Mouse (Mus musculus) hindbrain, embryonic 16.5 days (tissue): ENCODE measurements around the gene Guk1. TPM values are rescaled to one million over a fixed set of nuclear protein-coding genes. Genes with fewer than 3 reads are reported as not detected.

Source experiments
- ATAC-seq: fragments of 200-750 bp; cut with Nextera tagmentation; 2 replicates; pipeline ENCODE4 v1.8.0; 2017; ENCODE audit warnings: moderate TSS enrichment, moderate library complexity
- H3K27ac ChIP-seq: fragments of 300-500 bp; sonication (generic); 2 replicates; pipeline ENCODE4 v1.5.1; 2014; ENCODE audit warnings: low read depth, mild to moderate bottlenecking, control low read depth, low read length, moderate library complexity
- H3K27me3 ChIP-seq: fragments of 300-500 bp; sonication (generic); replicated peaks from 2 replicates; pipeline ENCODE4 v1.6.1; 2014; ENCODE audit warnings: low read length; ENCODE audit not compliant: control insufficient read depth, insufficient read depth
- H3K36me3 ChIP-seq: fragments of 300-500 bp; sonication (generic); 2 replicates; pipeline ENCODE4 v1.6.1; 2014; ENCODE audit warnings: mild to moderate bottlenecking, low read length, moderate library complexity, mixed read lengths; ENCODE audit not compliant: control insufficient read depth, insufficient read depth
- H3K4me1 ChIP-seq: fragments of 300-500 bp; sonication (generic); 2 replicates; pipeline ENCODE4 v1.6.1; 2014; ENCODE audit warnings: low read depth, low read length; ENCODE audit not compliant: control insufficient read depth, insufficient read depth
- H3K4me2 ChIP-seq: fragments of 300-500 bp; sonication (generic); 2 replicates; pipeline ENCODE4 v1.6.1; 2014; ENCODE audit warnings: mild to moderate bottlenecking, low read length, control low read depth, moderate library complexity
- H3K4me3 ChIP-seq: fragments of 300-500 bp; sonication (generic); 2 replicates; pipeline ENCODE4 v1.5.1; 2014; ENCODE audit warnings: mild to moderate bottlenecking, low read length, control low read depth, moderate library complexity
- H3K9ac ChIP-seq: fragments of 300-500 bp; sonication (generic); 2 replicates; pipeline ENCODE4 v1.6.1; 2014; ENCODE audit warnings: low read depth, mild to moderate bottlenecking, control low read depth, low read length, moderate library complexity
- H3K9me3 ChIP-seq: fragments of 300-500 bp; sonication (generic); 2 replicates; pipeline ENCODE4 v1.6.1; 2014; ENCODE audit warnings: mild to moderate bottlenecking, low read length, moderate library complexity; ENCODE audit not compliant: control insufficient read depth
- WGBS: fragments of 180-500 bp; shearing (Covaris S2); extraction: QIAGEN DNeasy Blood & Tissue Kit; methylation state at CpG from one replicate; pipeline ENCODE4 v1.1.7; 2014; 5-methylcytosine and 5-hydroxymethylcytosine counted together
- polyA plus RNA-seq: library from polyadenylated mRNA; unstranded; fragments of >200 nt; fragmentation: Nextera tagmentation; extraction: Ambion mirVana; gene quantifications from 2 replicates; pipeline ENCODE4 v1.2.1, GENCODE M21; 2015

Gene Guk1
- polyA plus RNA-seq, 1 experiment from 2014 or later: 294 TPM

- H3K4me1 ChIP-seq: peaks cover 36% of the 10 kb centered on the region
- peak overlapping the region; percentile 78 for H3K4me2 ChIP-seq
- H3K36me3 ChIP-seq: no peaks in the 10 kb centered on the region
- ATAC-seq: no peak
- H3K27ac ChIP-seq: peak overlapping the region; percentile 91
- WGBS: 5% methylated on average over 21 of the region's 21 CpGs
- H3K9ac ChIP-seq: peak overlapping the region; percentile 90
- H3K9me3 ChIP-seq: no peaks in the 10 kb centered on the region
- peak overlapping the region; percentile 77 for H3K4me3 ChIP-seq
- no peaks in the 10 kb centered on the region for H3K27me3 ChIP-seq
Measured at GRCm38 (mm10) chr11:59226787-59227603, 35.0 kb upstream of the Guk1 start.

GRCm38 (mm10) chr11:59226251-59226650 is 34.2 kb upstream of the Guk1 start:
- H3K4me3 ChIP-seq: peak overlapping the region; percentile 77

GRCm38 (mm10) chr11:59225167-59225566 is 33.2 kb upstream of the Guk1 start:
- no peak for ATAC-seq
- no peak overlapping the region for H3K27ac ChIP-seq
- H3K9me3 ChIP-seq: no peaks in the 10 kb centered on the region
- H3K4me2 ChIP-seq: peak overlapping the region; percentile 13; the same call in 1 of the 2 replicates
- no peaks in the 10 kb centered on the region for H3K36me3 ChIP-seq
- H3K4me3 ChIP-seq: no peak overlapping the region
- peaks cover 37% of the 10 kb centered on the region for H3K4me1 ChIP-seq
- no peaks in the 10 kb centered on the region for H3K27me3 ChIP-seq
- H3K9ac ChIP-seq: no peak overlapping the region
- WGBS: 80% methylated on average over 2 of the region's 2 CpGs

More at GRCm38 (mm10) chr11:59226251-59226650, 34.2 kb upstream of the Guk1 start:
- H3K4me1 ChIP-seq: peaks cover 37% of the 10 kb centered on the region
- WGBS: 49% methylated on average over 3 of the region's 3 CpGs
- H3K9me3 ChIP-seq: no peaks in the 10 kb centered on the region
- no peaks in the 10 kb centered on the region for H3K36me3 ChIP-seq
- H3K9ac ChIP-seq: peak overlapping the region; percentile 90; the same call in 1 of the 2 replicates
- H3K27ac ChIP-seq: no peak overlapping the region; the same call in 1 of the 2 replicates
- no peak for ATAC-seq
- peak overlapping the region; percentile 78 for H3K4me2 ChIP-seq
- H3K27me3 ChIP-seq: no peaks in the 10 kb centered on the region

GRCm38 (mm10) chr11:59224470-59224869 is 32.5 kb upstream of the Guk1 start:
- Histone ChIP-seq H3K27ac (no peak overlapping the region), H3K36me3 (no peaks in the 10 kb centered on the region), H3K9me3 (no peaks in the 10 kb centered on the region), H3K9ac (no peak overlapping the region), H3K4me1 (peaks cover 37% of the 10 kb centered on the region), H3K4me3 (no peak overlapping the region), H3K27me3 (no peaks in the 10 kb centered on the region), H3K4me2 (no peak overlapping the region)
- 67% methylated on average over 2 of the region's 2 CpGs for WGBS
- ATAC-seq: no peak

GRCm38 (mm10) chr11:59224025-59224424 is 32.0 kb upstream of the Guk1 start:
- H3K4me1 ChIP-seq: peaks cover 37% of the 10 kb centered on the region
- H3K9me3 ChIP-seq: no peaks in the 10 kb centered on the region
- no peak overlapping the region for H3K27ac ChIP-seq
- no peaks in the 10 kb centered on the region for H3K36me3 ChIP-seq
- no peak overlapping the region for H3K4me2 ChIP-seq
- no peak overlapping the region for H3K4me3 ChIP-seq
- no peak overlapping the region for H3K9ac ChIP-seq
- WGBS: 94% methylated on average over 3 of the region's 3 CpGs
- ATAC-seq: no peak
- H3K27me3 ChIP-seq: no peaks in the 10 kb centered on the region

GRCm38 (mm10) chr11:59222306-59222705 is 30.3 kb upstream of the Guk1 start:
- WGBS: 92% methylated on average over 4 of the region's 4 CpGs
- Histone ChIP-seq H3K27me3 (no peaks in the 10 kb centered on the region), H3K36me3 (no peaks in the 10 kb centered on the region), H3K9me3 (no peaks in the 10 kb centered on the region), H3K4me3 (no peak overlapping the region), H3K9ac (no peak overlapping the region), H3K27ac (no peak overlapping the region), H3K4me1 (peaks cover 35% of the 10 kb centered on the region), H3K4me2 (no peak overlapping the region)
- ATAC-seq: no peak

- no peak for ATAC-seq
- Histone ChIP-seq H3K9ac (no peak overlapping the region), H3K9me3 (no peaks in the 10 kb centered on the region), H3K27me3 (no peaks in the 10 kb centered on the region), H3K4me1 (peaks cover 32% of the 10 kb centered on the region), H3K4me2 (no peak overlapping the region), H3K4me3 (no peak overlapping the region), H3K36me3 (no peaks in the 10 kb centered on the region), H3K27ac (no peak overlapping the region)
Measured at GRCm38 (mm10) chr11:59221604-59222003, 29.6 kb upstream of the Guk1 start.

- no peaks in the 10 kb centered on the region; the same call in 1 of the 2 replicates for H3K36me3 ChIP-seq
- no peaks in the 10 kb centered on the region for H3K27me3 ChIP-seq
- peaks cover 9% of the 10 kb centered on the region for H3K4me1 ChIP-seq
- no peak overlapping the region for H3K4me3 ChIP-seq
- no peak overlapping the region for H3K9ac ChIP-seq
- no peak overlapping the region for H3K4me2 ChIP-seq
- H3K9me3 ChIP-seq: no peaks in the 10 kb centered on the region
- ATAC-seq: no peak
- H3K27ac ChIP-seq: no peak overlapping the region
Measured at GRCm38 (mm10) chr11:59219064-59219463, 27.1 kb upstream of the Guk1 start.

- ATAC-seq: no peak
- no peak overlapping the region for H3K27ac ChIP-seq
- WGBS: 88% methylated on average over 4 of the region's 4 CpGs
- no peak overlapping the region for H3K4me2 ChIP-seq
- no peaks in the 10 kb centered on the region; the same call in 1 of the 2 replicates for H3K36me3 ChIP-seq
- H3K9me3 ChIP-seq: no peaks in the 10 kb centered on the region
- H3K27me3 ChIP-seq: no peaks in the 10 kb centered on the region
- peaks cover 6% of the 10 kb centered on the region; the same call in 1 of the 2 replicates for H3K4me1 ChIP-seq
- no peak overlapping the region for H3K4me3 ChIP-seq
- no peak overlapping the region for H3K9ac ChIP-seq
Measured at GRCm38 (mm10) chr11:59218389-59218998, 26.5 kb upstream of the Guk1 start.
